Mouse (Mus musculus): Measurements from ENCODE around the gene Mtr. TPM values are rescaled to one million over a fixed set of nuclear protein-coding genes. Genes with fewer than 3 reads are reported as not detected.

The Mtr gene
- polyA plus RNA-seq, 1 experiment: not detected

DNA sequence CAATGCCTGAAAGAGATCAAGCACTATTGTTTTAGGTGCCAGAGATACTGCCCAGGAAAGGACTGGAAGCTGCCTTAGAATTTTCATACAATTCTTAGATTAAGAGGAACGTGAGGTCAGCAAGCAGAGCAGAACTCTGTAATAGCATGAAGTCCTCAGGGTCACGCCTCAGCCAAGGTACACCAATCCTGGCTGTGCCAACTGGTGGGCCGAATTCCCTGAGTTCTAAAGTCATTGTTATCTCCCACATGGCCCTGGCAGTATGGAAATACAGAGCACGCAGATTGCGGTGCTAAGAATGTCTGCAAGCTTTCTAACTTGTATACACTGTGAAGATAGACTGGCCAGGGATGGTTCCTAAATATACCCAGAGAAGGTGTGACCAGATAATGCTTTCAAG is 43.0 kb downstream of the Mtr start:
- Histone ChIP-seq H3K27ac (ENCODE audit: insufficient read depth, low read depth, low read length) (no peak overlapping the region), H3K4me3 (ENCODE audit: insufficient read depth, low read depth, low read length) (no peak overlapping the region), H3K4me1 (ENCODE audit: control insufficient read depth, insufficient read depth, low read length) (no peaks in the 10 kb centered on the region)
- WGBS: 73% methylated on average over 5 of the region's 5 CpGs
- TF ChIP-seq CTCF (IDR thresholded peaks at IDR 0.05; ENCODE audit: insufficient read depth, low read depth, low read length) (no peak), POLR2A (IDR thresholded peaks at IDR 0.05; ENCODE audit: insufficient read depth, low read depth, low read length) (no peak)

DNA sequence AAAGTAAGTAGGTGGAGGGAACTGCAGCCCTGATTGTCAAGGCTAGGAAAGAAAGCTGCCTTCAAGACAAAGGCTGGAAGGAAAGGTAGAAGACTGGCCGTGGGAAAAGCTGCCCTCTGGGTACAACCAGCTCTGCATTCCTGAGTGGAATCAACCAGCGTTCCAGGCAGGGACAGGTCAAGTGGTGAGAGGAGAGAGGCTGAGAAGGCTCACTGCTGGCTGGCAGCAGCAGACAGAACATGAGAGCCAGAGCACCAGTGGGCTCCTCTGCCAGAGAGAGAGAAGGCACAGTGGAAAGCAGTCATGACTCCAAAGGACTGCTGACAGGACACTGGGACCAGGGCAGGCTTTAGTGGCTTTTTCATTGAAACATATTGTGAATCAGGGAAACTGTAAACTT is 46.9 kb downstream of the Mtr start:
- Histone ChIP-seq H3K27ac (ENCODE audit: insufficient read depth, low read depth, low read length) (no peak overlapping the region), H3K4me1 (ENCODE audit: control insufficient read depth, insufficient read depth, low read length) (no peaks in the 10 kb centered on the region), H3K4me3 (ENCODE audit: insufficient read depth, low read depth, low read length) (no peak overlapping the region)
- TF ChIP-seq POLR2A (IDR thresholded peaks at IDR 0.05; ENCODE audit: insufficient read depth, low read depth, low read length) (no peak), CTCF (IDR thresholded peaks at IDR 0.05; ENCODE audit: insufficient read depth, low read depth, low read length) (no peak)
- WGBS: 70% methylated on average over 2 of the region's 2 CpGs

DNA sequence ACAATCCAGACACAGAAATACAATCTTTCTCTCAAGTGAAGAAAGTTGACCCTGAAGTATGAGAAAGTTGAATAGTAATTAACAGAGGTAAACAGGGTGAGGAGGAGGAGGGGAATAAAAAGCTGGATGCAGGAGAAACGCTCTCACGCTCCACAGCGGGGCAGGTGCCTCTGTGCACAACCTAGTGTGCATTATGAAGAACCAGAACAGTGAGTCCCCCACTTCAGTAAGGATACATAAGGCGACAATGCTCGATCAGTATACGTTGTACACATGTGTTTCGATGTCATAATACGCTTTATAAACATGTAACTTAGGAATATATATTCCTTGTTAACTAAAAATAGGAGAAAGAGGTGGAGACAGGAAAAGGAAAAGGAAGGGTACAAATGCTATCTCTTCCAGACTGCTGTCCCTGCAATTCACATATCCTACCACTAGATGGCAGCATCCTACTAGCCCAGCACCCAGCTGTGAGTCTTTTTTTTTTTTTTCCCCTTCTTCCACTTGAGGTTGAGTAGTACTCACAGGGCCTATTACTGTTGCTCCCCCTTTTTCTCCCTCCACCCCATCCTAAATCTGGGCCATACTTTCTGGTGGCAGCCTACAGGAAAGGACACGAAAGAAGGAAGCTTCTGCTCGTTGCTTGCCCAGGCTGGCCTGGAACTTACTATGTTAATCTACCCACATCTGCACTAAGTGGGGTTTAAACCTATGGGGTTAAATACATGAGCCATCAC is 47.7 kb downstream of the Mtr start:
- 83% methylated on average over 10 of the region's 10 CpGs for WGBS
- Histone ChIP-seq H3K4me1 (ENCODE audit: control insufficient read depth, insufficient read depth, low read length) (no peaks in the 10 kb centered on the region), H3K4me3 (ENCODE audit: insufficient read depth, low read depth, low read length) (no peak overlapping the region), H3K27ac (ENCODE audit: insufficient read depth, low read depth, low read length) (no peak overlapping the region)
- TF ChIP-seq CTCF (IDR thresholded peaks at IDR 0.05; ENCODE audit: insufficient read depth, low read depth, low read length) (no peak), POLR2A (IDR thresholded peaks at IDR 0.05; ENCODE audit: insufficient read depth, low read depth, low read length) (no peak)

DNA sequence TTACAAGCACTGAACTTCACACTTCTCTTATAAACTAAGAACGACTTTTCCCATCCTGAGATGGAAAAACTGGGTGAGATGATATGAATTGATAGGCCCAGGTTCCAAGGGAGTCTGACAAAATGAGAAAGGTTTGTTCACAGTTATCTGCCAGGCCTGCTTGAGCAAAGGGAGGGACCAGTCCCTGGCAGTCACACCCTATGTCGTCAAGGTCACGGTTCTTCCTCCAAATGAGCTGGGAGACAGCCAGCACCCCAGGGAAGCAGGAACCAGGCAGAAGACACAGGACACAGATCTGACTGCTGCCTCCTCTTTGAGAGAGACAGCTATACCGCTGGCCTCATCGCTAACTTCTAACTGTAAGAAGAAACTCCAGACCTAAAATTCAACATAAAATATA is 57.5 kb downstream of the Mtr start:
- no peak overlapping the region for H3K4me3 ChIP-seq (ENCODE audit: insufficient read depth, low read depth, low read length)
- no peaks in the 10 kb centered on the region; the same call in 1 of the 2 replicates for H3K4me1 ChIP-seq (ENCODE audit: control insufficient read depth, insufficient read depth, low read length)
- H3K27ac ChIP-seq (ENCODE audit: insufficient read depth, low read depth, low read length): no peak overlapping the region
- TF ChIP-seq CTCF (IDR thresholded peaks at IDR 0.05; ENCODE audit: insufficient read depth, low read depth, low read length) (no peak), POLR2A (IDR thresholded peaks at IDR 0.05; ENCODE audit: insufficient read depth, low read depth, low read length) (no peak)
- WGBS: 77% methylated on average over 5 of the region's 5 CpGs

DNA sequence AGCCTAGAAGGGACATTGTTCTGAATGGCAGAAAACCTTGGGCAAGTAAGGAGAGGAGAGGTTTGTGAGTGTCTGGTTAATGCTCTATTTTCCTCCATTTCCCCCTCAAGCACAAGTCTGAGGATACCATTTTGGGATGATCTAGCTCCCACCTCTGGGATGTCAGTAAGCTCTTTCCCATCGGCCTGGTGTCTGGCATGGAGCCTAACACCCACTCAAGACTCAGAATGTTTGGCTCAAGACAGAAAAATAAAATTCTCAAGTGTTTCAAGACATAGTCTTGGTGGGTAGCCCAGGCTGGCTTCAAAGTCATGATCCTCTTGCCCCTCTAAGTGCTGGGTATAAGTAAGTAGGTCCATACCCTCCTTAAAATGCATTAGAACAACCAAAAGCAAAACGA is 59.4 kb downstream of the Mtr start:
- TF ChIP-seq POLR2A (IDR thresholded peaks at IDR 0.05; ENCODE audit: insufficient read depth, low read depth, low read length): no peak
- no peak for TF ChIP-seq CTCF (IDR thresholded peaks at IDR 0.05; ENCODE audit: insufficient read depth, low read depth, low read length)
- WGBS: 69% methylated on average over 2 of the region's 2 CpGs
- Histone ChIP-seq H3K4me1 (ENCODE audit: control insufficient read depth, insufficient read depth, low read length) (peaks cover 3% of the 10 kb centered on the region; the same call in 1 of the 2 replicates), H3K4me3 (ENCODE audit: insufficient read depth, low read depth, low read length) (no peak overlapping the region), H3K27ac (ENCODE audit: insufficient read depth, low read depth, low read length) (no peak overlapping the region)

DNA sequence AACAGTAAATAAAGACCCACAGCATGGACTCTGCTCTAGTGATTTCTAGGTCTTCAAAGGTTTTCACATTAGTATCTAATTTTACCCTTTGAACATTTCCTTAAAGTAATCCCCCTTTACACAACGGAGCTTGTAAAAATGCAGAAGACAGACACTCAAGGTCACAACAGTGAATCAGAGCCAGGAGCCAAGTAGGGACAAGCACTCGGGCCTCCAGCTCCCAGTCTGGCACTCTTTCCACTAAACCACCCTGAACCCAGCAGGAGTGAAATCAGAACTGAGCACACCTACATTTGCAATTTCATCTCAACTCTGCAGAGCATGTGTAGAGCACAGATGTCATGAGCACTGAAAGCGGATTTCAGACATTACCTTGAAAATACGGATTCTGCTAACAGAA is 61.1 kb downstream of the Mtr start:
- WGBS: 71% methylated on average over 4 of the region's 4 CpGs
- TF ChIP-seq POLR2A (IDR thresholded peaks at IDR 0.05; ENCODE audit: insufficient read depth, low read depth, low read length): no peak
- H3K27ac ChIP-seq (ENCODE audit: insufficient read depth, low read depth, low read length): no peak overlapping the region
- H3K4me1 ChIP-seq (ENCODE audit: control insufficient read depth, insufficient read depth, low read length): peaks cover 3% of the 10 kb centered on the region; the same call in 1 of the 2 replicates
- no peak overlapping the region for H3K4me3 ChIP-seq (ENCODE audit: insufficient read depth, low read depth, low read length)

DNA sequence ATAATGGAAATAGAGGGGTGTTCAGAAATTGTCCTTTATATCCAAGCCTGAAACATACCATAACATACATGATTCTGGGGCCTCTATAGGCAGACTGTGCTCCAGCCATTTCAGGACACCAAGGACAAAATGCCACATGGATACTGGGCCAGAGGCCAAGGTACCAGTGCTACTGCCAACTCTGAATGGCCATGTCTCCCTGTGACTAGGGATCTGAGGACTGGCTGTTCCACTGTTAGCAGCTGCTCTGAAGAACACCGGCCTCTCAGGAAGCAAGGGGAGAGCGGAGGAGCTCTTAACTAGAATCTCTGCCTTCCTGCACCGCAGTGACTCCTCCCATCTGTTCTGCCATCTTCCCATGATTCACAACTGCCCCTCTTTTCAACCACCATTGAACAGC is 61.9 kb downstream of the Mtr start:
- Histone ChIP-seq H3K27ac (ENCODE audit: insufficient read depth, low read depth, low read length) (no peak overlapping the region), H3K4me1 (ENCODE audit: control insufficient read depth, insufficient read depth, low read length) (peaks cover 3% of the 10 kb centered on the region; the same call in 1 of the 2 replicates), H3K4me3 (ENCODE audit: insufficient read depth, low read depth, low read length) (no peak overlapping the region)
- WGBS: 71% methylated on average over 3 of the region's 3 CpGs
- TF ChIP-seq CTCF (IDR thresholded peaks at IDR 0.05; ENCODE audit: insufficient read depth, low read depth, low read length): no peak
- TF ChIP-seq POLR2A (IDR thresholded peaks at IDR 0.05; ENCODE audit: insufficient read depth, low read depth, low read length): no peak

DNA sequence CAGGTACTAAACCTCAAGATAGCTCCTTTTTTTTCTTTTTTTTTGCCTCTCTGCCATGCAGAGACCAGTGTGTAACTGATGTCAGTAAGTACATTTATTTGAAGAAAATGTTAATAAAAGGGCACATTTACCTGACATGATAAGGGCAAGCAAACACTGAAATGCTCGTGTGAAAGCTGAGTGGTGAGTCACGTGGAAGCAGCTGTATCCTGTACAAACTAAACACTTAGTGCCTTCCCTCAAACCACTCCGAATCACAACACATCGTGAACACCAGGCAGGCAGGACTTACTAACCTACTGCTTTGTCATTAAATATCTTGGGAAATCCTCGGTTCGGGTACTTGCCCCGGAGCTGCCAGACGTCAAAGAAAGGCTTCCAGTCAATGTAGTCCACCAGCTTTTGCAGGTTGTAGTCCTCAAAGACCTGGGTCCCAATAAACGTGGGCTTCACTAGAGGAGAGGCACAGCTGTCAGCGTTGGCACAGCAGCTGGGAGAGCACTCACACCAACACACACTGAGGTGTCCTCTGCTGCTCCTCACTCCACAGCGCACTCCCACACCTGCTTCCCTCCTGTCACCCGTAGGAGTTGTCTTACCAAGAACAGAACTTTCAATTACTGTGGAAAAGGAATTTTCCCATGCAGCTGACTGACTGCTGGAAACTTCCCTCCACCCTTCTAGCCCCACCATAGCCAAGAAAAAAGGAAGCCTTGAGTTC is 62.8 kb downstream of the Mtr start:
- Histone ChIP-seq H3K4me3 (ENCODE audit: insufficient read depth, low read depth, low read length) (no peak overlapping the region), H3K27ac (ENCODE audit: insufficient read depth, low read depth, low read length) (no peak overlapping the region), H3K4me1 (ENCODE audit: control insufficient read depth, insufficient read depth, low read length) (peaks cover 3% of the 10 kb centered on the region; the same call in 1 of the 2 replicates)
- WGBS: 54% methylated on average over 12 of the region's 12 CpGs
- TF ChIP-seq CTCF (IDR thresholded peaks at IDR 0.05; ENCODE audit: insufficient read depth, low read depth, low read length): no peak
- no peak for TF ChIP-seq POLR2A (IDR thresholded peaks at IDR 0.05; ENCODE audit: insufficient read depth, low read depth, low read length)

DNA sequence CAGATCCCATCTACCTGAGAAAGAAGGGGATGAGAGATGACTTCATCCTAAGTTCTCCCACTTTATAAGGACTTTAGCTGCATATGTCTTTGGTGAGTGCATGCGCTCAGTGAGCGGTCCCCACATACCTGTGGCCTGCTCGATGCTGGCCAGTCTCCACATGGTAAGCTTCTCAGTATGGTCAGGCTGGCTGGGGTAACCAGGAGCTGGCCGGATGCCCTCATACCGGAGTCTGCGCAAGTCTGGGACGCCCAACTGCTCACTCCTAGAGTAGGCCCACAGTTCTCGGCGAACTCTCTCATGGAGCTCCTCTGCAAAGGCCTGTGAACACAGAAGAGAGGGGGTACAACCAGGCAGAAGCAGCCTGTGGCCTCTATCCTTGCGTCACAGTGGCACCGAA is 68.7 kb downstream of the Mtr start:
- Histone ChIP-seq H3K4me3 (ENCODE audit: insufficient read depth, low read depth, low read length) (no peak overlapping the region), H3K4me1 (ENCODE audit: control insufficient read depth, insufficient read depth, low read length) (no peaks in the 10 kb centered on the region), H3K27ac (ENCODE audit: insufficient read depth, low read depth, low read length) (no peak overlapping the region)
- TF ChIP-seq CTCF (IDR thresholded peaks at IDR 0.05; ENCODE audit: insufficient read depth, low read depth, low read length): no peak
- no peak for TF ChIP-seq POLR2A (IDR thresholded peaks at IDR 0.05; ENCODE audit: insufficient read depth, low read depth, low read length)
- 95% methylated on average over 11 of the region's 11 CpGs for WGBS

All from olfactory bulb, adult 2 months (tissue).